Mouse (Mus musculus) intestine, postnatal 0 days (tissue): ENCODE results near the gene Aloxe3. TPM values are rescaled to one million over a fixed set of nuclear protein-coding genes. Genes with fewer than 3 reads are reported as not detected.

Experiments used
- ATAC-seq: fragments of 200-750 bp; cut with Nextera tagmentation; 2 replicates; pipeline ENCODE4 v1.8.0; 2017; ENCODE audit warnings: mild to moderate bottlenecking, moderate TSS enrichment, moderate library complexity
- H3K27ac ChIP-seq: fragments of 300-500 bp; sonication (generic); 2 replicates; pipeline ENCODE4 v1.5.1; 2014; ENCODE audit warnings: mild to moderate bottlenecking, low read depth, low read length, moderate library complexity
- H3K27me3 ChIP-seq: fragments of 300-500 bp; sonication (generic); replicated peaks from 2 replicates; pipeline ENCODE4 v1.6.1; 2014; ENCODE audit warnings: low read length, mixed read lengths; ENCODE audit not compliant: control insufficient read depth, insufficient read depth
- H3K36me3 ChIP-seq: fragments of 300-500 bp; sonication (generic); 2 replicates; pipeline ENCODE4 v1.6.1; 2014; ENCODE audit warnings: mild to moderate bottlenecking, moderate library complexity; ENCODE audit not compliant: control insufficient read depth, insufficient read depth
- H3K4me1 ChIP-seq: fragments of 300-500 bp; sonication (generic); replicated peaks from 2 replicates; pipeline ENCODE4 v1.6.1; 2014; ENCODE audit warnings: antibody characterized with exemption, low read length, mixed read lengths; ENCODE audit not compliant: control insufficient read depth, insufficient read depth
- H3K4me2 ChIP-seq: fragments of 300-500 bp; sonication (generic); replicated peaks from 2 replicates; pipeline ENCODE4 v1.6.1; 2014; ENCODE audit warnings: low read depth, mild to moderate bottlenecking, moderate library complexity
- H3K4me3 ChIP-seq: fragments of 300-500 bp; sonication (generic); 2 replicates; pipeline ENCODE4 v1.5.1; 2014; ENCODE audit warnings: low read depth, low read length
- H3K9ac ChIP-seq: fragments of 300-500 bp; sonication (generic); 2 replicates; pipeline ENCODE4 v1.6.1; 2014; ENCODE audit warnings: mild to moderate bottlenecking, low read depth, low read length
- H3K9me3 ChIP-seq: fragments of 300-500 bp; sonication (generic); 2 replicates; pipeline ENCODE4 v1.6.1; 2016; ENCODE audit warnings: mixed run types; ENCODE audit not compliant: control insufficient read depth
- CTCF ChIP-seq: sonication (generic); IDR thresholded peaks from 2 replicates; pipeline ENCODE4 v1.5.1; 2016; ENCODE audit warnings: low read depth, mild to moderate bottlenecking, control low read depth, antibody characterized with exemption, moderate library complexity
- WGBS: fragments of 180-500 bp; shearing (Covaris S2); extraction: QIAGEN DNeasy Blood & Tissue Kit; methylation state at CpG from one replicate; pipeline ENCODE4 v1.1.7; 2014; 5-methylcytosine and 5-hydroxymethylcytosine counted together
- polyA plus RNA-seq: library from polyadenylated mRNA; unstranded; fragments of >200 nt; fragmentation: Nextera tagmentation; extraction: Ambion mirVana; gene quantifications from 2 replicates; pipeline ENCODE4 v1.2.1, GENCODE M21; 2015

Aloxe3 gene
- polyA plus RNA-seq, 1 experiment from 2014 or later: 0.82 TPM

- TF ChIP-seq CTCF: no peak
- 10% methylated on average over 27 of the region's 27 CpGs for WGBS
- Histone ChIP-seq H3K36me3 (no peaks in the 10 kb centered on the region), H3K4me1 (0 out of 2 replicates have a peak, but pooled peaks cover 12% of the 10 kb centered on the region), H3K9ac (peak within 1 kb of the TSS; percentile 37; the same call in 1 of the 2 replicates), H3K4me3 (peak within 1 kb of the TSS; percentile 53), H3K27ac (no peak within 1 kb of the TSS), H3K9me3 (no peaks in the 10 kb centered on the region), H3K27me3 (no peaks in the 10 kb centered on the region), H3K4me2 (peak within 1 kb of the TSS; percentile 95)
- ATAC-seq: no peak
Observed at GRCm38 (mm10) chr11:69120221-69121000, 5.3 kb upstream of the Aloxe3 start, which contains the start of gene Hes7. Hes7 (plus strand) TSS chr11:69120404.

- no peak for TF ChIP-seq CTCF
- Histone ChIP-seq H3K9me3 (no peaks in the 10 kb centered on the region), H3K9ac (peak overlapping the region; percentile 53; the same call in 1 of the 2 replicates), H3K4me3 (peak overlapping the region; percentile 53), H3K27ac (0 out of 2 replicates have a peak overlapping the region, but pooled peaks have one; percentile 78), H3K36me3 (no peaks in the 10 kb centered on the region), H3K27me3 (no peaks in the 10 kb centered on the region), H3K4me1 (0 out of 2 replicates have a peak, but pooled peaks cover 12% of the 10 kb centered on the region), H3K4me2 (peak overlapping the region; percentile 93)
- ATAC-seq: no peak
- WGBS: 3% methylated on average over 32 of the region's 33 CpGs
Observed at GRCm38 (mm10) chr11:69121001-69121740, 4.5 kb upstream of the Aloxe3 start.

DNA sequence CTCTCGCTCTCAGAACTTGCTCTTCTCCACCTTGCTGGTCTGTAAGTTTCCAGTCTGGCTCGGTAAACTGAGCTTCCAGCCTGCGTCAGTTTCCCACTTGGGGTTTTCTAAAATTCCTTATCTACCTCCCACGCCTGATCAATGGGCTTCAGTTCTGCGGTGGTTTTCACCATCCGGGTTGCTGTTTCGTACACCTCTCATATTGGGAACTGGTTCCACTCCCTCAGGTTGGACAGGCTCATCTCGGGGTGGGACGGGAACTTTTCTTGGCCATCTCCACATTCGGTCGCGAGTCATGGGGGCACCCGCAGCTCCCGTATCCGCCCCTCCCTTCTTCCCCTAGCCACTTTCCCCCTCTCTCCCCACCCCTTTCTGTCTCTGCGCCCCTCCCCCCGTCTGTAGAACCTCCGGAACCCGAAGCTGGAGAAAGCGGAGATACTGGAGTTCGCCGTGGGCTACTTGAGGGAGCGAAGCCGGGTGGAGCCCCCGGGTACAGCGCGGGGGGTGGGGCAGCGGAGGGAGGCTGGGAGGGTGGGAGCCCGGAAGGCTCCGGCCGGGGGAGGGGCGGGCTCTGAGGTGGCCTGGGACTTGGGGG is 3.9 kb upstream of the Aloxe3 start:
- Histone ChIP-seq H3K36me3 (no peaks in the 10 kb centered on the region), H3K27ac (peak overlapping the region; percentile 78), H3K27me3 (0 out of 2 replicates have a peak, but pooled peaks cover 2% of the 10 kb centered on the region), H3K9me3 (no peaks in the 10 kb centered on the region), H3K4me1 (0 out of 2 replicates have a peak, but pooled peaks cover 12% of the 10 kb centered on the region), H3K4me3 (peak overlapping the region; percentile 53), H3K4me2 (peak overlapping the region; percentile 93), H3K9ac (peak overlapping the region; percentile 53)
- TF ChIP-seq CTCF: no peak
- WGBS: under 1% methylated on average over 27 of the region's 32 CpGs
- no peak for ATAC-seq

- ATAC-seq: peak; percentile 12
- Histone ChIP-seq H3K9ac (peak within 1 kb of the TSS; percentile 53), H3K9me3 (no peaks in the 10 kb centered on the region), H3K27me3 (peaks cover 7% of the 10 kb centered on the region; the same call in 1 of the 2 replicates), H3K4me1 (0 out of 2 replicates have a peak, but pooled peaks cover 12% of the 10 kb centered on the region), H3K27ac (peak within 1 kb of the TSS; percentile 78), H3K36me3 (no peaks in the 10 kb centered on the region), H3K4me3 (peak within 1 kb of the TSS; percentile 53), H3K4me2 (peak within 1 kb of the TSS; percentile 93)
- WGBS: under 1% methylated on average over 59 of the region's 66 CpGs
- peak; percentile 89 for TF ChIP-seq CTCF
Observed at GRCm38 (mm10) chr11:69122336-69122951, 3.3 kb upstream of the Aloxe3 start, which contains the start of gene 9130213A22Rik. 9130213A22Rik (minus strand) TSS chr11:69122589.

- under 1% methylated on average over 29 of the region's 29 CpGs for WGBS
- Histone ChIP-seq H3K36me3 (no peaks in the 10 kb centered on the region), H3K9me3 (no peaks in the 10 kb centered on the region), H3K4me3 (peak overlapping the region; percentile 53), H3K27me3 (peaks cover 7% of the 10 kb centered on the region; the same call in 1 of the 2 replicates), H3K4me1 (0 out of 2 replicates have a peak, but pooled peaks cover 12% of the 10 kb centered on the region), H3K4me2 (peak overlapping the region; percentile 93), H3K9ac (peak overlapping the region; percentile 53), H3K27ac (peak overlapping the region; percentile 87)
- peak; percentile 49 for TF ChIP-seq CTCF
- 0 out of 2 replicates have a peak, but pooled peaks have one; percentile 22 for ATAC-seq
Observed at GRCm38 (mm10) chr11:69123056-69123692, 2.5 kb upstream of the Aloxe3 start.
